Mouse (Mus musculus): ENCODE measurements at regions not wholly inside any gene's neighbourhood (a gene's known extent, or its start where the extent isn't known, plus 50 kb on each side); places are given as distances from the start of the nearest gene placed in this dataset.

- DNase-seq (ENCODE audit: low spot score in 2 of 2): no peak
These were observed 53.1 kb upstream of the Trim52 start for GRCm38 (mm10) chr14:106052585-106053551.
